18 mouse cellular contexts compared by ENCODE assay signal in the genomic region with DNA sequence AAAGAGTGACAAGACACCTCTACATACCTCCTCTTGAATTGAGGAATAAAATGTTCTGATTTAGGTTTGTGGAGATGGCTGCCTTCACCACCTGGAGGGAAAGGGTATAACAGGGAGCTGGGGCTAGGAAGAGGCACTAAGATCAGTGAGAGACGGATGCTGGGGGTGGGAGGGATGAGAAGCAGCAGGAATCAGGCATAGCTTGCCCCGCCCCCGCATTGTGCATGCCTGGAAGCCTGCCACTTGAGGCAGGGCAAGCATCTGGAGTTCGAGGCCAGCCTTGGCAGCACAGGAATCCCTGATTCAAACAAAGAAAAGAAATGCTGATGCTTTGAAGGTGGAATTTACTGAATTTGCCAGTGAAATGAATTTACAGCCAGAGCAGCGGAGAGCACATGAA.
A peak's percentile ranks its signal among the peaks of the same experiment; 100 is the strongest.
DNase-seq lines count a peak whose midpoint lies in the region; ATAC-seq and TF ChIP-seq lines count a peak whose summit lies in the region.
"Had no signal": no experiment of that assay in that cellular context is flagged by ENCODE, and none has a peak within 500 bp of the region (broad histone marks: within the 10 kb centered on the region; RNA-seq: fewer than 3 reads in every experiment).

No protein-coding gene starts in this region.

- TF ChIP-seq CTCF in brain, embryonic 14.5 days (IDR thresholded peaks at IDR 0.05; ENCODE audit: borderline replicate concordance, extremely low read depth, insufficient read depth, insufficient read length), result no peak

- peak; percentile 24 for DNase-seq in left cerebral cortex, postnatal 4 days
- DNase-seq in left cerebral cortex, postnatal 14 days (ENCODE audit: low spot score in 2 of 2), result no peak
- DNase-seq in ES-CJ7 (ENCODE audit: low read depth, low spot score), result peak; percentile 69
- DNase-seq in brain, embryonic 14.5 days (ENCODE audit: low read depth), result peak; percentile 37
- no peak for DNase-seq in ovary, adult 18-20 months (ENCODE audit: low spot score)
- DNase-seq: adrenal gland, adult 8-10 months; cerebellum, postnatal 25 days; gastrocnemius, postnatal 10 days; heart, postnatal 10 days; kidney, adult 8-10 months; right cerebral cortex, adult 18-20 months; thymus, postnatal 4 days had no signal

- no peak for TF ChIP-seq POLR2A in brain, embryonic 14.5 days (IDR thresholded peaks at IDR 0.05; ENCODE audit: borderline replicate concordance, extremely low read depth, insufficient read depth, insufficient read length, poor library complexity, severe bottlenecking)

- no peaks in the 10 kb centered on the region for H3K9me3 ChIP-seq in forebrain, embryonic 13.5 days (replicated peaks)
- no peaks in the 10 kb centered on the region for H3K9me3 ChIP-seq in forebrain, embryonic 16.5 days (ENCODE audit: control insufficient read depth, low read length)
- no peaks in the 10 kb centered on the region for H3K9me3 ChIP-seq in kidney, embryonic 14.5 days (ENCODE audit: control insufficient read depth, low read length)
- H3K9me3 ChIP-seq: embryonic facial prominence, embryonic 15.5 days; limb, embryonic 15.5 days; lung, embryonic 15.5 days had no signal

- WGBS in forebrain, embryonic 13.5 days, result 33% methylated on average over 5 of the region's 5 CpGs
- 34% methylated on average over 5 of the region's 5 CpGs for WGBS in forebrain, embryonic 16.5 days
- 38% methylated on average over 5 of the region's 5 CpGs for WGBS in kidney, embryonic 14.5 days

- intact Hi-C loops in left cerebral cortex, postnatal 4 days (cut with DNase I), result no loop called here
- intact Hi-C loops in left cerebral cortex, postnatal 14 days (cut with DNase I), result no loop called here

- no peaks in the 10 kb centered on the region for H3K36me3 ChIP-seq in forebrain, embryonic 13.5 days (ENCODE audit: poor library complexity, severe bottlenecking)
- no peaks in the 10 kb centered on the region for H3K36me3 ChIP-seq in forebrain, embryonic 16.5 days (ENCODE audit: control insufficient read depth, insufficient read depth)
- no peaks in the 10 kb centered on the region for H3K36me3 ChIP-seq in kidney, embryonic 14.5 days (ENCODE audit: control insufficient read depth, insufficient read depth, low read length)
- H3K36me3 ChIP-seq: embryonic facial prominence, embryonic 15.5 days; limb, embryonic 15.5 days; lung, embryonic 15.5 days had no signal

- no peak overlapping the region for H3K9ac ChIP-seq in forebrain, embryonic 13.5 days
- H3K9ac ChIP-seq in forebrain, embryonic 16.5 days (replicated peaks; ENCODE audit: low read depth, low read length), result no peak overlapping the region
- H3K9ac ChIP-seq in kidney, embryonic 14.5 days (ENCODE audit: low read depth, low read length), result no peak overlapping the region
- H3K9ac ChIP-seq: embryonic facial prominence, embryonic 15.5 days; limb, embryonic 15.5 days; lung, embryonic 15.5 days had no signal

- peak; percentile 30; the same call in 1 of the 2 replicates for ATAC-seq in forebrain, embryonic 13.5 days
- no peak for ATAC-seq in forebrain, embryonic 16.5 days
- ATAC-seq in kidney, embryonic 14.5 days (ENCODE audit: low FRiP score, low TSS enrichment), result no peak

- H3K27me3 ChIP-seq in forebrain, embryonic 13.5 days, result no peaks in the 10 kb centered on the region
- no peaks in the 10 kb centered on the region for H3K27me3 ChIP-seq in forebrain, embryonic 16.5 days (replicated peaks; ENCODE audit: control insufficient read depth, insufficient read depth, low read length)
- H3K27me3 ChIP-seq in kidney, embryonic 14.5 days (ENCODE audit: control insufficient read depth, insufficient read depth, low read length), result no peaks in the 10 kb centered on the region
- H3K27me3 ChIP-seq: embryonic facial prominence, embryonic 15.5 days; limb, embryonic 15.5 days; lung, embryonic 15.5 days had no signal

- no peak overlapping the region for H3K4me3 ChIP-seq in forebrain, embryonic 13.5 days
- H3K4me3 ChIP-seq in forebrain, embryonic 16.5 days (replicated peaks; ENCODE audit: low read length), result no peak overlapping the region
- no peak overlapping the region for H3K4me3 ChIP-seq in kidney, embryonic 14.5 days (ENCODE audit: low read length)
- H3K4me3 ChIP-seq: embryonic facial prominence, embryonic 15.5 days; limb, embryonic 15.5 days; lung, embryonic 15.5 days had no signal

- H3K4me2 ChIP-seq in forebrain, embryonic 13.5 days, result no peak overlapping the region
- no peak overlapping the region for H3K4me2 ChIP-seq in forebrain, embryonic 16.5 days (ENCODE audit: low read length)
- H3K4me2 ChIP-seq in kidney, embryonic 14.5 days (replicated peaks; ENCODE audit: low read depth, low read length), result no peak overlapping the region
- H3K4me2 ChIP-seq: embryonic facial prominence, embryonic 15.5 days; limb, embryonic 15.5 days; lung, embryonic 15.5 days had no signal

- peaks cover 4% of the 10 kb centered on the region for H3K4me1 ChIP-seq in forebrain, embryonic 13.5 days
- H3K4me1 ChIP-seq in forebrain, embryonic 16.5 days (replicated peaks; ENCODE audit: control insufficient read depth, insufficient read depth, low read length), result peaks cover 11% of the 10 kb centered on the region
- peaks cover 9% of the 10 kb centered on the region; the same call in 1 of the 2 replicates for H3K4me1 ChIP-seq in kidney, embryonic 14.5 days (ENCODE audit: control insufficient read depth, insufficient read depth, low read length)

- H3K27ac ChIP-seq in forebrain, embryonic 13.5 days, result no peak overlapping the region
- no peak overlapping the region for H3K27ac ChIP-seq in forebrain, embryonic 16.5 days (ENCODE audit: low read length)
- H3K27ac ChIP-seq in kidney, embryonic 14.5 days (ENCODE audit: low read depth, low read length), result no peak overlapping the region
- H3K27ac ChIP-seq: embryonic facial prominence, embryonic 15.5 days; limb, embryonic 15.5 days; lung, embryonic 15.5 days had no signal

Comparison
In these comparisons a context has a peak if more than half of its experiments do, and no peak if none do; other contexts are left out.
1. DNase-seq: peak in left cerebral cortex, postnatal 4 days (single experiment), ES-CJ7 (single experiment) and brain, embryonic 14.5 days (single experiment); none in left cerebral cortex, postnatal 14 days (0 of 2) and ovary, adult 18-20 months (single experiment).